In the genomic region with DNA sequence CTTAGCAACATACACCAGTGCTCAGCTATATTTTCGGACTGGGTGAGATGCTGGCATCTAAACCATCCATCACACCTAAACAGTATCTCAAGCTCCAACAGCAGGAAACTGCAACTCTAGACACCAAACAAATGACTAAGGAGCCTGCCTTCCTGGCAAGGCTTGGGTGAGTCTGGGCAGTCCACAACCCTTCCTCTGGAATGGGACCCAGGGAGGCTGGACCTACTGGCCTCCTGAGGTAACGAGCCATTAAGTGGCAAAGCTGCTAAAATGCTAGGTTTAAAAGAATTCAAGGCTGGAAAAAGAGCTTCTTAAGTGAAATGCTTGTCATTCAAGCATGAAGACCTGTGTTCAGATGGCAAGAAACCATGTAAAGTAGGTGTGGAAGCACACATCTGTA, we compare ENCODE assay signal across 17 mouse cellular contexts.
"Had no signal": no experiment of that assay in that cellular context is flagged by ENCODE, and none has a peak within 500 bp of the region (broad histone marks: within the 10 kb centered on the region; RNA-seq: fewer than 3 reads in every experiment).

No protein-coding gene starts in this region.

- H3K9me3 ChIP-seq: intestine, embryonic 15.5 days; limb, embryonic 12.5 days; limb, embryonic 15.5 days; midbrain, embryonic 12.5 days; midbrain, embryonic 15.5 days; neural tube, embryonic 12.5 days had no signal

- DNase-seq: left cerebral cortex, postnatal 4 days; liver, postnatal 0 days; lung, embryonic 14.5 days; retina, postnatal 1 day; right cerebral cortex, postnatal 25 days; thymus, adult 18-20 months; thymus, postnatal 36 days had no signal

- H3K36me3 ChIP-seq: intestine, embryonic 15.5 days; limb, embryonic 15.5 days; midbrain, embryonic 15.5 days; neural tube, embryonic 12.5 days had no signal

- H3K4me1 ChIP-seq: intestine, embryonic 15.5 days; limb, embryonic 15.5 days; midbrain, embryonic 12.5 days; midbrain, embryonic 15.5 days; neural tube, embryonic 12.5 days had no signal

- H3K27ac ChIP-seq: intestine, embryonic 15.5 days; limb, embryonic 12.5 days; limb, embryonic 15.5 days; liver, embryonic 14.5 days; macrophage; midbrain, embryonic 12.5 days; midbrain, embryonic 15.5 days; neural tube, embryonic 12.5 days had no signal

- ATAC-seq: intestine, embryonic 15.5 days; liver, postnatal 0 days; lung, postnatal 0 days; midbrain, embryonic 15.5 days had no signal

- H3K4me3 ChIP-seq: intestine, embryonic 15.5 days; limb, embryonic 12.5 days; limb, embryonic 15.5 days; midbrain, embryonic 12.5 days; midbrain, embryonic 15.5 days; neural tube, embryonic 12.5 days had no signal

- H3K4me2 ChIP-seq: intestine, embryonic 15.5 days; limb, embryonic 12.5 days; limb, embryonic 15.5 days; liver, embryonic 11.5 days; lung, embryonic 14.5 days; midbrain, embryonic 12.5 days; midbrain, embryonic 15.5 days; neural tube, embryonic 12.5 days had no signal

- H3K9ac ChIP-seq: intestine, embryonic 15.5 days; limb, embryonic 12.5 days; limb, embryonic 15.5 days; liver, embryonic 14.5 days; liver, postnatal 0 days; lung, embryonic 14.5 days; midbrain, embryonic 12.5 days; midbrain, embryonic 15.5 days; neural tube, embryonic 12.5 days had no signal

- H3K27me3 ChIP-seq: intestine, embryonic 15.5 days; limb, embryonic 12.5 days; limb, embryonic 15.5 days; midbrain, embryonic 12.5 days; midbrain, embryonic 15.5 days; neural tube, embryonic 12.5 days had no signal
